Mouse (Mus musculus): ENCODE data around the gene Zfp768.
"Not testable (repeated sequence)": the region's sequence is repeated elsewhere in the genome, so short reads cannot be mapped to it uniquely, and the experiment has no call there.

Gene Zfp768

DNA sequence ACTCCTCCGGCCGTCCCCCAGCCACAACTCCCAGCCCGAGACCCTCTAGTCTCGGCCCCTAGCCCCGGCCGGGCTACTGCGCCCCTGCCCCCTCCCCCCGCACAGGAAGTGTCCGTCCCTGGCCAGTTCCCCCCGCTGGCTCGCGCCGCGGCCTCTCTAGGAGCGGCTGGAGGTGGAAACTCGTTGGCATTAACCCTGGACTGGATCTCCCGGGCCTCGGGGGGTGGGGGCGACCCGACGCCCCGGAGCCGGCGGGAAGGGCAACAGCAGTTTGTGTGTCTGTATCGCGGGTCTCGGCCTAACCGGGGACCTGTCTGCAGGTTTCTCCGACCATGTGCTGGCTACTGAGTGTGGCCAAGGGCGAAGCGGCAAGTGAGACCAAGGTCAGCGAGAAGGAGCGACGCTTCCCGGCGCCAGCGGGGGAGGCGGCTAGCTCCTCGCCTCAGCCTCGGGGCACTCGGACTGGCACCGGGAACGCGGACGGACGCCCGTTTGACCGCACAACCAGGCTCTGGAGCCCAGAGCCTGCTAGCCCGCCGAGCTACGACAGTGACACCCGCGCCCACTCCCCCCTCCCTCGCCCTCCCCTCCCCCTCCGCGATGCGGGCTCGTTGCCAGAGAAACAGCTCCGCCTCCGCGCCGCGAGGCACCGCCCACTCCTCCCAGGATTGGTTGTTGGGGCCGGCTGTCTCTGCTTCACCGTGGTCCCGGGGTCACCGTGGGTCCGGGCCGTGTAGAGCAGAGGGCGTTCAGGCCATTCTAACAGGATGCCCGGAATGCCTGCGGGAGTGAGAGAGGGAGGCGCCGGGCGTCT is at the start of gene Zfp768:
Gene Zfp768 (minus strand): TSS at position 78 of the 814 bp plus-strand sequence.
- no peak for DNase-seq (ENCODE audit: low read depth, low spot score)

DNA sequence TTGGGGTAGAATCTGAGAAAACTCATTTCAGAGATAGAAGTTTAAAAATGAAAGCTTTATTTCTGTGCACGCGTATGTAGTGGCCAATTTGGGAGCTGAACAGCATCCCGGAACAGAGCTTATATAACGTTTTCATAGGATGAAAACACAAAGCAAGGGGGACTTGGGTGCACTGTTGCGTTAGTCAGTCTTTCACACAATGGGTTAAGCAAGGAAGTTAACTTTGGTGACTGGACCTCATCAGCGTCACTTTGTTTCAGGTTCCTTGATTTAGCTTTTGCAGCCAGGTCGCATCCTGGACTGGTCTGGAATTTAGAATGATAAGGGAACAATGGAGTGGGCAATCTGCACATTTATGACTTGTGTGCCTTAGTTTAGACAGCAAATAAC is 48.5 kb upstream of the Zfp768 start:
- no peak for DNase-seq (ENCODE audit: low read depth, low spot score)

DNA sequence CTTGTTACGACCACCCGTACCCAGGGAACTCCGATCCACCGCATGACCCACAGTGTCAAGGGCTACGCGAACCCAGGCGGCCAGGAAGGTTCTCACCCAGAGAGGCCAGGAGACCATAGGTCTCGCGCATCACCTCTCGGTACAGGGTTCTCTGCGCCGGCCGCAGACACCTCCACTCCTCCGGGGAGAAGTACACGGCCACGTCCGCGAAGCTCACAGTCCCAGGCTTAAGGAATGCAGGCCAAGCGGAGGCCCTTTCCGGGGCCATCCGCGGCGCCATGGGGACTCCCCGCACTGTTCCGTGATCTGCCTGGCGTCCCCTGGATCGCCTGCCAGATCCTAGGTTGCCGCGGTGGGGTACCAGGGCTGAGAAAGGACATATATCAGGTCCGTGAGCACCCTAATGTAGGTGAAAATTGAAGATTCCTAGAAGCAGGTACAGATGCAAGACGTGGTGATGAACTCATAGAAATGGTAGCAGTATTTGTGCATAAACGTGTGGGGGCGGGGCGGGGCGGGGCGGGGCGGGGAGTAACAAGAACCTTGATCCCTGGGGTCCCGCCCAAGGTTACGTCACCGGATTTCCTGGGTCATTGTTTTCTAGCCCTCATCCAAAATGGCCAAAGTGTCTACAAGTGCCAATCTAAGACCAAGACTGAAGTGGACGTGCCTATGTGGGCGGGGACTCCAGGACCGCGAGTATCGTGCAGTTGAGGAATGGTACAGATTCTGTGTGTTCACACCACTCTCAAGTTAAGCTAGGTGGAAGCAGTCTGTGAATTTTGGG is 48.0 kb upstream of the Zfp768 start, which contains the start of gene E430018J23Rik:
Gene E430018J23Rik (minus strand): TSS at position 473 of the 787 bp plus-strand sequence.
- peak; percentile 98 for DNase-seq (ENCODE audit: low read depth, low spot score)

DNA sequence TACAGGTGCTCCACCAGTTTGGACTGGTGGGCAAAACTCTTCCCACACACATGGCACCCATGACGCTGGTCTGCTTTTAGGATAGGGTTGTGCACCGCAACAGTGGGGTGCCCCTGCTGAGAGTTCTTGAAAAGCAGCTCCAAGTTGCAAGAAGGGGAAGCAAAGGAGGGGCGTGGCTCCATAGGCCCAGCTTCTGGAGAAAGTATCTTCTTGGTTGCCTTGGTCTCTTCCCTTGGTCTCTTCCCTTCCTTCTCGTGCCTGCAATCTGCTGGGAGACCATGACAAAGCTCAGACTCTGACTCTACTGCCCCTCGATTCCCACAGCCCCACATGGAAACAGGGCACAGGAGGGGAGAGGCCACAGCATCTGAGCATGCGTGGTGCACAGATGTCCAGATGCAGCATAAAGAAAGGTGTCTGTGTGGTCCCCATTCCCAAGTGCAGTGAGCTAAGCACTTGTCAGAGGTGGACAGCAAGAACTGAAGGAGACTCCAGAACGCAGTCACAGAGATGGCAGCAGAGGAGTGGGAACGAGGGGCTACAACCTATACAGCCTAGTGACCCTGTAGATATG is 46.9 kb upstream of the Zfp768 start:
- DNase-seq (ENCODE audit: low read depth, low spot score) = no peak

DNA sequence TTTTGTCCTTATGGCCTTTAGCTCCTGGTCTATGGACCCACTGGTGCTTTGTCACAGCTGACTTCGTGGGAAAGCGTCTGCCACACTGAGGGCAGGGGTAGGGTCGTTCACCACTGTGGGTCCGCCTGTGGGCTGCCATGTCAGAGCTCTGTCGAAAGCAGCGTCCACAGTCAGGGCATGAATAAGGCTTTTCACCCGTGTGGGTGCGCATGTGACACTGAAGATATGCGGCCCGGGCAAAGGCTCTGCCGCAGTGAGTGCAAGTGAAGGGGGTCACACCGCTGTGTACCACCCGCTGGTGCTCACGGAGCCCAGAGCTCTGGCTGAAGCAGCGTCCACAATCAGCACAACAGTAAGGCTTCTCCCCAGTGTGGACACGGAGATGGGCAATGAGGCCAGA is 46.1 kb upstream of the Zfp768 start:
- no peak for DNase-seq (ENCODE audit: low read depth, low spot score)

DNA sequence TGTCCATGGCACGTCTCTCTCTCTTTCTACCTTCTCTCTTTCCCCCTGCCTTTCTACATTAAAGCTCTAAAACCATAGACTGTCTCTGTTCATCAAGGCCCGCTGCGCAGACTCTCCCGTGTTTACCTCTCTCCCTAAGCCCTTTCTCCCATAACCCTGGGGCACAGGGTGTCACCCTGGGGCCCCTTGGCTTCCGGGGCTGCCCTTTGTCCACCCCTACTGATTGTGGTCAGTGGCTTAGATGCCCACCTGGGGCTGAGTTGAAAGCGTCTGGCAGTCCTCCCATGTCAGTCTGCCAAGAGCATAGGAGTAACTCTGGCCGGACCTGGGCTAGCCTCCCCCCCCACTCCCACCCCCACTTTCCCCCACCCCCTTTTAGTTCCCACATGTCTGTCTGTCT is 44.9 kb upstream of the Zfp768 start:
- DNase-seq (ENCODE audit: low read depth, low spot score) = no peak

DNA sequence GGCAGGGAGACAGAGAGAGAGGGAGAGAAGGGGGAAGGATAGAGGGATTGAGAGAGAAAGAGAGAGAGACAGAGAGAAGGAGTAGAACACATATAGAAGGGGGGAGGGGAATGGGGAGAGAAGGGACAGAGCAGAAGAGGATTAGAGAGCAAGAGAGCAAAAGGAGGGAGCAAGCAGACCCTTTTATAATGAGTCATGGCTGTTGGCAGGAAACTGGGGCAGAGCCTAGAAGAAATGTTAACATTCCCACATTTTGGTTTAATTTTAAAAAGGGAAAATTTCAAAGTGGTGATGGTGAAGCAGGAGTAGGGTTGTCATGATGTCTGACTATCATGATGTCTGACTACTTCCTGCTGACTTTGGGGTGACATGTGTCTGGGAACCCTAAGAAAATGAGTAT is 42.8 kb upstream of the Zfp768 start:
- DNase-seq (ENCODE audit: low read depth, low spot score) = not testable (repeated sequence)

DNA sequence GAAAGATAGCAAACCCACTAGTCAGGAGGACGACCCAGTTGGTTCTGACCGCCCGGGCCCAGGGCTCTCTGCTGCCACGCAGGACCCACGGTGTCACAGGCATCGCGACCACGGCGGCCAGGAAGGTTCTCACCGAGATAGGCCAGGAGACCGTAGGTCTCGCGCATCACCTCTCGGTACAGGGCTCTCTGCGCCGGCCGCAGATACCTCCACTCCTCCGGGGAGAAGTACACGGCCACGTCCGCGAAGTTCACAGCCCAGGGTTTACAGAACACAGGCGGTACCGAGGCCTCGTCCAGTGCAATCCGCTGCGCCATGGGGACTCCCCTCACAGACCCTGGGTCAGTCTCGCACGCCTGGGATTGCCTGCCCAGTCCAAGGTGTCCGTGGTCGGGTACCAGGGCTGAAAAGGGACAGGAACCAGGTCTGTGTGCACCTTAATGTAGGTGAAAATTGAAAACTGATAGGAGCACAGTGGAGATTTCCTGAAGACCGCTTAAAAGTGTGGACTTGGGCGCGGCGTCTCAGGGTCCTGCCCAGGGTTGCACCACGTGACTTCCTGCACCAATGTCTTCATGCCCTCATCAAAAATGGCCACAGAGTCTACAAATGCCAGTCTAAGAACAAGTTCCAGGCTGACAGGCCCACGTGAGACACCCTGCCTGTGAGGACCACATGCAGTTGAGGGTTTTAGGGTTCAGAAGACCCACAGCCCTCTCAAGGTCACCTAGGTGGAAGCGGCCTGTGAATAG is 41.4 kb upstream of the Zfp768 start, which contains the start of gene 9130019O22Rik:
Gene 9130019O22Rik (minus strand): TSS at position 526 of the 752 bp plus-strand sequence.
- peak; percentile 84 for DNase-seq (ENCODE audit: low read depth, low spot score)

DNA sequence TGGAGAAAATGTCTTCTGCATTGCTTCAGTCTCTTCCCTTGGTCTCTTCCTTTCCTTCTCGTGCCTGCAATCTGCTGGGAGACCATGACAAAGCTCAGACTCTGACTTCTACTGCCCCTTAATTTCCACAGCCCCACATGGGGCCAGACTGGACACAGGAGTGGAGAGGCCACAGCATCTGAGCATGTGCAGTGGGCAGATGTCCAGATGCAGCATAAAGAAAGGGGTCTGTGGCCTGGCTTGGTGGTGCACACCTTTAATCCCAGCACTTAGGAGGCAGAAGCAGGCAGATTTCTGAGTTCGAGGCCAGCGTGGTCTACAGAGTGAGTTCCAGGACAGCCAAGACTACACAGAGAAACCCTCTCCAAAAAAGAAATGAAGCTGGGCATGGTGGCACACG is 40.2 kb upstream of the Zfp768 start:
- not testable (repeated sequence) for DNase-seq (ENCODE audit: low read depth, low spot score)

DNA sequence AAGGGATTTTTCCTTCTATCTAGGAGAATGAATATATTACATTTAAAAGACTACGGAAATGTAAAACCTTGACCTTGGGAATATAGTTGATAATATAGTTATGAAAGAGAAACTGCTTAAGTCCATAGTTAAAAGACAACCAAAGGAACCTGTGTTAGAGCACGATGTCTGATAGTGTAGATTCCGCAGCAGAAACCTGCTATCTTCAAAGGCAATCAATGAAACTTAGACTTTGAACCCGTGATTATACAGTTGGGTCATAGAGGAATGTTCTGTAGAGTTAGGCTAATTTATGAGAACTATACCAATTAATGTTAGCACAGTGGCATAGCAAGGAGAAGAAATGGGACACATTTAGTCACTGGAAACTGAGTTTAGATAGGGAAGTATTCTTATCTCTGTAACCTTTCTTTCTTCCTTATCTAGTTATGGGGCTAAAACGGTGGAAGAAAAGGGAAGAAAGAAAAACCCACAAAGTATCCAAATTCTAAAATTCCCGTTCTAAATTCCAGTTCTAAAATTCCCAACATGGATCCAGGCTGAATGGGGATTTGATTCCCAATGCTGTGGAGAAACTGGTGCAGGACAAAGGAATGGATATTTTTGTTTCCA is 33.0 kb upstream of the Zfp768 start:
- no peak for DNase-seq (ENCODE audit: low read depth, low spot score)

DNA sequence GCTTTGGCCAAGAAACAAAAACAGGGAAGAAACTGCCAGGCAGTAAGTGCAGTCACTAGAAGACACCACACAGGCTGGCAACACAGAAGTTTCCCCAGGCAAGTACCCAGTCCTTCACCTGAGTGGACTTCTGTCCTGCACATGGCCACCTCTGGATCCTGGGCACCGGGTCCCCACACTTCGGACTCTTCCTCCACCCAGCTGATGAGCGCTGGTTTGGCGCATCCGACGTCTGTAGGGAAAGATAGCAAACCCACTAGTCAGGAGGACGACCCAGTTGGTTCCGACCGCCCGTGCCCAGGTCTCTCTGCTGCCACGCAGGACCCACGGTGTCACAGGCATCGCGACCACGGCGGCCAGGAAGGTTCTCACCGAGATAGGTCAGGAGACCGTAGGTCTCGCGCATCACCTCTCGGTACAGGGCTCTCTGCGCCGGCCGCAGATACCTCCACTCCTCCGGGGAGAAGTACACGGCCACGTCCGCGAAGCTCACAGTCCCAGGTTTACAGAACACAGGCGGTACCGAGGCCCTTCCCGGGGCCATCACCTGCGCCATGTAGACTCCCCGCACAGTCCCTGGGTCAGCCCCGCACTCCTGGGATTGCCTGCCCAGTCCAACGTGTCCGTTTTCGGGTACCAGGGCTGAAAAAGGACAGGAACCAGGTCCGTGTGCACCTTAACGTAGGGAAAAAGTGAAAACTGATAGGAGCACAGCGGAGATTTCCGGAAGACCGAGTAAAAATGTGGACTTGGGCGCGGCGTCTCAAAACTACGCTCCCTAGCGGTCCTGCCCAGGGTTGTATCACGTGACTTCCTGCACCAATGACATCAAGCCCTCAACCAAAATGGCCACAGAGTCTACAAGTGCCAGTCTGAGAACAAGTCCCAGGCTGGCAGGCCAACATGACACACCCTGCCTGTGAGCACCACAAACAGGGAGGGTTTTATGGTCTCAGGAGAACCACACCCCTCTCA is 30.2 kb upstream of the Zfp768 start, which contains the start of gene Zfp747:
Gene Zfp747 (minus strand): TSS at position 780 of the 975 bp plus-strand sequence.
- DNase-seq (ENCODE audit: low read depth, low spot score) = peak; percentile 91

DNA sequence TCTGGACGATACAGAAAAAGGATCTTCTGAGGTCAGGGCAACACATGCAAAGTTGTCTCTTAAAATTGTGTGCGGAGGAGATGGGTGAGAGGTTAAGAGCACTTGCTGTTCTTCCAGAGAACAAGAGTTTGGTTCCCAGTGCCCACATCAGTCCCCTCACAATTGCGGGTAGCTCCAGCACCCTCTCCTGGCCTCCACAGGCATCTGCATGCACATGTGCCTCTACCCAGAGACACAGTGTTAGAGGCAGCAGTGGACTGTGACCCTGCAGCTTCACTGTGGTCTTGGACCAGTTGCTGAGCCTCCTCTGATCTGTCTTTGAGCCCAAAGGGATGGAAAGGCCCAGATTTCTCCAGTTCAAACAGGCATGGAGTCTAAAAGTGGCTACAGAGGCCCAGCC is 26.5 kb upstream of the Zfp768 start:
- not testable (repeated sequence) for DNase-seq (ENCODE audit: low read depth, low spot score)

DNA sequence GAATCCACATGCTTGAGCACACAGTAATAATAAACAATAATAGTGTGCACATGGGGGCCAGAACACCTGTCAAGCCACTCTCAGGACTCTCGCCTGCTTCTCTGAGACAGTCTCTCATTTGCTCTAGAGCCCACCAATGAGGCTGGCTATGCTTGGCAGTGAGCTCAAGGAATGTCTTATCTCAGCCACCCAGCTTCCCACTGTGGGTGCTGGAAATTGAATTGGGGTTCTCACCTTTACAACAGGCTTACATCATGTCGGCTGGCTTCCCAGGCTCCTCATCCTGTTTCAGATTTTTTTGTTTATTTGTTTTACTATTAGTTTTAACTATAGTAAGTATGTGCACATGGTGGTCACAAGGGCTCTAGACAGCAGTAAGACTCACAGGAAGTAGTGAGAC is 25.8 kb upstream of the Zfp768 start:
- DNase-seq (ENCODE audit: low read depth, low spot score) = no peak

DNA sequence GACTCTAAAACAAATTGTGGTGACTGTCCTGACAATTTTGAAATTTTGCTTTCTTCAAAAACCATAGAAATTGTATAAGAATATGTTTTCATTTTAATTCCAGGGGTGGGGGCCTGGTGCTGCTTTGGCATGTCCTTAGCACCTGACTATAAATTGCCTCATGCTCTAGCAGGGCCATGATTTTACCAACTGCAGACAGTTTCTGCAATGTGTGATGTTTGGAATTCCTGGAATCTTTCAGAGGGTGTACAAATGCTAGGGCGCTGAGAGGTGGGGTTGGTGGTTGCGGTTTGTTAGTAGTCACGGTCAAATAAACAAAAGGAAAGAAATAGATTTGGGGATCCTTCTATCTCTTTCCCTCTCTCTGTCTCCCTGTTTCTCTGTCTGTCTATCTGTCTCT is 20.9 kb upstream of the Zfp768 start:
- DNase-seq (ENCODE audit: low read depth, low spot score) = no peak

DNA sequence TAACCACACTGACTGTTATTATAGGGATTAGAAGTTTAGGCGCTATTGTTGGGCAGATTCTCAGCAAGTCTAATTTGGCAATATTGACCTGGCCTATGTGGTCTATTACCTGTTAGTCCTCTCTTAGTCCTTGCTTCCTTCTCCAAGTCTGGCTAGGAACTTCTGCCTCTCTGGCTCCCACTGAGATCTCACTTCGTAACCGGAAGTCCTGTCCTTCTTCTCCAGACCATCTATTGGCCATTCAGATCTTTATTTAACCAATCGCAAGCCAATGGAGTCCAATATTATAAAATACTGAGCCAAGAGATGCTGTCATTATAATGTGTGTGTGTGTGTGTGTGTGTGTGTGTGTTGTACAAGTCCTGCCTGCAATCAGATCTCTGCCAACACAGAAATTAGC is 18.8 kb upstream of the Zfp768 start:
- no peak for DNase-seq (ENCODE audit: low read depth, low spot score)

DNA sequence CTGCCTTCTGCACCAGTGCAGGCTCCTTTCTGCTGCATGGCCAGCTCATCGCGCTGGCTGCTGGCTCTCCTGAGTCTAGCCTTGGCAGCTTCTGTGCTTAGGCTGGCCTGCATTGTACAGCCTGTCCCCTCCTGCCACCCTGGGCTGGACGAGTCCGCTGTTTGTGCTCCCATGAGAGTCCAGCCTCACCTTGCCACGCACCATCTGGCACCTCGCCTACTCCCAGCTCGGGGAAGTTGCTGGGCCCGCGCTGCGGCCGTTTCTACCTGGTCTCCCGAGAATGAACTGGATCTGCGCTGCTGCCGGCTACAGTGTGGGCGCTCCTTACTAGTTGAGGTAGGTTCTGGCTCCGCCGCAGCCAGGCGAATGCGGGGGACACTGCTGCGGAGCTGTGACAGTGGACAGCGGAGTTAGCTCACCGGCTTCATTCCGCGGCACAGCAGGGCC is 18.1 kb upstream of the Zfp768 start:
- no peak for DNase-seq (ENCODE audit: low read depth, low spot score)

DNA sequence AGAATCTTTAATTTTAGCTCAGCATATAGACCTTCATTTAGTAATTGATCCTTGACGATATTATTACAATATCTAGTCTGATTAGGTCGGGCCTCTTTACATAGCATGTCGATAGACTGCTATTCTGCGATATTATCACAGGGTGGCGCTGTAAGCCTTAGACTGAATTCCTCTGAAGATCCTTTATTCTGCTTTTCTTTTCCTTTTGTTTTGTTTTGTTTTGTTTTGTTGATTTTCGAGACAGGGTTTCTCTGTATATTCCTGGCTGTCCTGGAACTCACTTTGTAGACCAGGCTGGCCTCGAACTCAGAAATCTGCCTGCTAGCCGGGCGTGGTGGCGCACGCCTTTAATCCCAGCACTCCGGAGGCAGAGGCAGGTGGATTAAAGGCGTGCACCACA is 17.0 kb upstream of the Zfp768 start:
- not testable (repeated sequence) for DNase-seq (ENCODE audit: low read depth, low spot score)

DNA sequence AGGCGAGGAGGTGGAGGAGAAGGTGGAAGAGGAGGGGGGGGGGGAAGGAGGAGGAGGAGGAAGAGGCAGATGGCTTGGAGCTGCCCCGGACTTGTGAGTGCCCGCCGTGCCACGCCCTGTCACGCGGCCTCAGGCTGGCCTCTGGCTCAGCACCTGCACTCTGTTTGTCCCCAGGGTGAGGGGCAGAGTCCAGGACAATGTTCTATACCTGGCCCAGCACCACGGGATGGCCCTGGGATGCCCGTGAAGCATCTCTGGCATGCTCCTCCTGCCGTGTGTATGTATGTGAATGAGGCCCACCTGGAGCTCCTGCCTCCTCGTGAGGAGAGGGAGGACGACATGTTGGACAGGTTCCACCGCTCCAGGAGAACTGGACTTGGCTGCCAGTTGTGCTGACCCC is 16.1 kb upstream of the Zfp768 start:
- DNase-seq (ENCODE audit: low read depth, low spot score) = no peak

DNA sequence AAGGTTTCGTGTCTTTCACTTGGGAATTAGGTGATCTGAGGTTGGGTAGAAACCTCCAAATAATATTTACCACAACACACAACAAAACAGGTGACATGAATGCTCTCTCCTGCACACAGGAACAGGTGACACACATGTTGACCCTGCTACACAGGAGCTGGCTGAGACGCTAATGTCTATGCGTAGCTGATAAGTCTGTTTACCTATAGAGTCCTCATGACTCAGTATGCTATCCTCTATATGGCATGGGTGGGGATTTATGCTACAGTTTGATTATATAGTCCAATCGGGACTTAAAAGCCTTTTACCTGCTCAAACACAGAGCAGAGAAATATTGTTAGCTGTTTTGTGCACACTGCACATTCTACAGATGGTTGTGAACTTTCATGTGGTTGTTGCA is 14.9 kb upstream of the Zfp768 start:
- DNase-seq (ENCODE audit: low read depth, low spot score) = no peak

DNA sequence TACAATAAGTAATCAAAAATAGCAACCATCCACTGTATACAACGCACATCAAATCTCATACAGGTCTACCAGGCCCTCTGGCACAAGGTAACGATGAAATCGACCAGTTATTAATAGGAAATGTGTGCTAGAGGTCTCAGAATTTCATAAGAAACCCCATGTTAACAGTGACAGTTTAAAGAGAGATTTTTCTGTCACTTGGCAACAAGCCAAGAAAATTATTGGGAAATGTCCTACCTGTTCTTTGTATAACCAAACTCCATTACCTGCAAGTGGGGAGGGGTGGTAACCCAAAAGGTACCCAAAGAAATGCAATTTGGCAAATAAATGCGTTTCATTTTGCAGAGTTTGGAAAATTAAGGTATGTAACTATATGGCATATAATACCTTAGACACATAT is 13.1 kb upstream of the Zfp768 start:
- no peak for DNase-seq (ENCODE audit: low read depth, low spot score)
